Mouse (Mus musculus) bone marrow macrophage, adult 2 months (primary cell): Measurements from ENCODE around the gene Olfr1427.

Experiments used
- CTCF ChIP-seq: IDR thresholded peaks from 2 replicates; pipeline ENCODE4 v1.5.1; 2012; ENCODE audit warnings: low read depth, mild to moderate bottlenecking, low read length, moderate library complexity
- POLR2A ChIP-seq: IDR thresholded peaks from 2 replicates; pipeline ENCODE4 v1.6.1; 2012; ENCODE audit warnings: mild to moderate bottlenecking, low read depth, low read length, borderline replicate concordance

DNA sequence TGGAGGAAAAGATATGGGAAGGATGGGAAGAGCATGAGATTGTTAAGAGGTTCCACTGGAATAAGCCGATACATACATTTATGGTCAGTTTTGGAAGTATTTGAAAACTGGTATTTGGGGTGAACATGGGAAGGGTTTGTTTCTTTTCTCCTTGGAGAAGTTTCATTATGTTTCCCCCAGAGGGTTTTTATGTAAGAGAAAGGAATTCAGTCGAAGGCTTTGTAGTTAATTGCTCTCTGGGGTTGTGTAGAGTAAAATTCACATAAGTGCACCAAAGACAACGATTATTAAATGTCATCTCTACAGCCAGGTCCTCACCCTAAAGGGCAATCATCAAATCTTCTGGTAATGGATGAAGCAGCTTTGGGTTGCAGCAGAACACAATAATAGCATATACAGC is 20.0 kb upstream of the Olfr1427 start, which contains the start of gene Olfr76:
- TF ChIP-seq CTCF (no peak), POLR2A (no peak)
